Mouse (Mus musculus) spleen, postnatal 36 days (tissue): ENCODE results near the gene Kif26a.

Source experiments
- DNase-seq, 2 experiments: peaks; one replicate each; pipeline ENCODE4 v3.0.0; 2022; ENCODE audit warnings: low spot score in 2 of 2, mixed read lengths in 1 of 2

Gene Kif26a

GRCm38 (mm10) chr12:112130161-112130860, 15.7 kb upstream of the Kif26a start:
- peak; percentile 55 to 58 for DNase-seq

- DNase-seq = no peak
These were observed 15.1 kb upstream of the Kif26a start for GRCm38 (mm10) chr12:112130957-112131356.

- no peak for DNase-seq
These were observed 5.8 kb upstream of the Kif26a start for GRCm38 (mm10) chr12:112140231-112140630.

- DNase-seq = no peak
These were observed 5.3 kb upstream of the Kif26a start for GRCm38 (mm10) chr12:112140745-112141144.

GRCm38 (mm10) chr12:112141300-112141699, 4.7 kb upstream of the Kif26a start:
- DNase-seq = no peak

GRCm38 (mm10) chr12:112143116-112143832, 2.7 kb upstream of the Kif26a start:
- no peak for DNase-seq

- no peak for DNase-seq
These were observed 2.2 kb upstream of the Kif26a start for GRCm38 (mm10) chr12:112143833-112144201.

- no peak for DNase-seq
These were observed 1.5 kb upstream of the Kif26a start for GRCm38 (mm10) chr12:112144377-112145115.

GRCm38 (mm10) chr12:112145211-112145874, 665 bp upstream of the Kif26a start:
- peak; percentile 29 to 41 for DNase-seq

GRCm38 (mm10) chr12:112147365-112147764, 1.4 kb downstream of the Kif26a start:
- DNase-seq = no peak

- no peak for DNase-seq
These were observed 4.0 kb downstream of the Kif26a start for GRCm38 (mm10) chr12:112150011-112150410.

- no peak for DNase-seq
These were observed 5.4 kb downstream of the Kif26a start for GRCm38 (mm10) chr12:112151244-112151979.

- DNase-seq = no peak
These were observed 6.0 kb downstream of the Kif26a start for GRCm38 (mm10) chr12:112151980-112152362.

GRCm38 (mm10) chr12:112153597-112153996, 7.6 kb downstream of the Kif26a start:
- no peak for DNase-seq

- no peak for DNase-seq
These were observed 8.5 kb downstream of the Kif26a start for GRCm38 (mm10) chr12:112154476-112154875.

GRCm38 (mm10) chr12:112155218-112156051, 9.4 kb downstream of the Kif26a start:
- DNase-seq = no peak

- no peak for DNase-seq
These were observed 10.8 kb downstream of the Kif26a start for GRCm38 (mm10) chr12:112156804-112157203.

- DNase-seq = no peak
These were observed 12.2 kb downstream of the Kif26a start for GRCm38 (mm10) chr12:112158246-112158645.

- DNase-seq = no peak
These were observed 12.8 kb downstream of the Kif26a start for GRCm38 (mm10) chr12:112158784-112159183.
